Mouse (Mus musculus) heart, embryonic 10.5 days (tissue): ENCODE measurements around the gene Parvb. TPM values are rescaled to one million over a fixed set of nuclear protein-coding genes. Genes with fewer than 3 reads are reported as not detected.

Experiments
- DNase-seq: peaks from one replicate; pipeline ENCODE4 v3.0.0-alpha.2; 2017; ENCODE audit warnings: low spot score
- H3K27ac ChIP-seq: fragments of 300-500 bp; sonication (generic); 2 replicates; pipeline ENCODE4 v1.5.1; 2016; ENCODE audit warnings: mild to moderate bottlenecking
- H3K27me3 ChIP-seq: fragments of 300-500 bp; sonication (generic); 2 replicates; pipeline ENCODE4 v1.6.1; 2016; ENCODE audit warnings: mild to moderate bottlenecking; ENCODE audit not compliant: poor library complexity, insufficient read depth, severe bottlenecking
- H3K36me3 ChIP-seq: fragments of 300-500 bp; sonication (generic); 2 replicates; pipeline ENCODE4 v1.6.1; 2016; ENCODE audit warnings: mild to moderate bottlenecking, moderate library complexity
- H3K4me1 ChIP-seq: fragments of 300-500 bp; sonication (generic); 2 replicates; pipeline ENCODE4 v1.6.1; 2016; ENCODE audit warnings: mild to moderate bottlenecking
- H3K4me3 ChIP-seq: fragments of 300-500 bp; sonication (generic); 2 replicates; pipeline ENCODE4 v1.5.1; 2016; ENCODE audit warnings: mild to moderate bottlenecking, moderate library complexity
- H3K9me3 ChIP-seq: fragments of 300-500 bp; sonication (generic); 2 replicates; pipeline ENCODE4 v1.6.1; 2016; ENCODE audit warnings: mild to moderate bottlenecking, moderate library complexity
- WGBS: fragments of 180-500 bp; shearing (Covaris S2); methylation state at CpG from one replicate; pipeline ENCODE4 v1.1.7; 2016; 5-methylcytosine and 5-hydroxymethylcytosine counted together
- polyA plus RNA-seq: library from polyadenylated mRNA; unstranded; fragments of >200 nt; fragmentation: Nextera tagmentation; extraction: Ambion mirVana; gene quantifications from 2 replicates; pipeline ENCODE4 v1.2.1, GENCODE M21; 2016

Parvb gene
- polyA plus RNA-seq, 1 experiment from 2014 or later, result 17.6 TPM

- Histone ChIP-seq H3K27ac (no peak overlapping the region), H3K27me3 (no peaks in the 10 kb centered on the region), H3K4me3 (no peak overlapping the region), H3K4me1 (peaks cover 35% of the 10 kb centered on the region), H3K9me3 (no peaks in the 10 kb centered on the region), H3K36me3 (peaks cover 18% of the 10 kb centered on the region; the same call in 1 of the 2 replicates)
- 92% methylated on average over 3 of the region's 3 CpGs for WGBS
- no peak for DNase-seq
Measured at GRCm38 (mm10) chr15:84247309-84247708, 15.5 kb downstream of the Parvb start.

- Histone ChIP-seq H3K4me1 (peaks cover 67% of the 10 kb centered on the region), H3K27ac (peak overlapping the region; percentile 88), H3K9me3 (no peaks in the 10 kb centered on the region), H3K4me3 (no peak overlapping the region), H3K27me3 (no peaks in the 10 kb centered on the region), H3K36me3 (peaks cover 5% of the 10 kb centered on the region; the same call in 1 of the 2 replicates)
- 50% methylated on average over 13 of the region's 13 CpGs for WGBS
- peak; percentile 85 for DNase-seq
Measured at GRCm38 (mm10) chr15:84251227-84251626, 19.4 kb downstream of the Parvb start.

GRCm38 (mm10) chr15:84252645-84253044, 20.8 kb downstream of the Parvb start:
- Histone ChIP-seq H3K4me1 (peaks cover 81% of the 10 kb centered on the region), H3K4me3 (no peak overlapping the region), H3K9me3 (no peaks in the 10 kb centered on the region), H3K27me3 (no peaks in the 10 kb centered on the region), H3K36me3 (no peaks in the 10 kb centered on the region), H3K27ac (peak overlapping the region; percentile 84)
- no peak for DNase-seq
- 87% methylated on average over 7 of the region's 7 CpGs for WGBS

- Histone ChIP-seq H3K9me3 (no peaks in the 10 kb centered on the region), H3K36me3 (no peaks in the 10 kb centered on the region), H3K27me3 (no peaks in the 10 kb centered on the region), H3K4me1 (peaks cover 88% of the 10 kb centered on the region), H3K27ac (peak overlapping the region; percentile 84), H3K4me3 (no peak overlapping the region)
- 34% methylated on average over 11 of the region's 11 CpGs for WGBS
- peak; percentile 92 for DNase-seq
Measured at GRCm38 (mm10) chr15:84253757-84254156, 21.9 kb downstream of the Parvb start.

GRCm38 (mm10) chr15:84254387-84254786, 22.5 kb downstream of the Parvb start:
- Histone ChIP-seq H3K4me1 (peaks cover 89% of the 10 kb centered on the region), H3K36me3 (no peaks in the 10 kb centered on the region), H3K27me3 (no peaks in the 10 kb centered on the region), H3K27ac (peak overlapping the region; percentile 84), H3K9me3 (no peaks in the 10 kb centered on the region), H3K4me3 (no peak overlapping the region)
- 59% methylated on average over 8 of the region's 8 CpGs for WGBS
- no peak for DNase-seq

- Histone ChIP-seq H3K27me3 (no peaks in the 10 kb centered on the region), H3K4me3 (no peak overlapping the region), H3K27ac (peak overlapping the region; percentile 84), H3K36me3 (peaks cover 4% of the 10 kb centered on the region; the same call in 1 of the 2 replicates), H3K4me1 (peaks cover 90% of the 10 kb centered on the region), H3K9me3 (no peaks in the 10 kb centered on the region)
- WGBS, result 72% methylated on average over 12 of the region's 12 CpGs
- DNase-seq, result no peak
Measured at GRCm38 (mm10) chr15:84256254-84256850, 24.5 kb downstream of the Parvb start.

- peaks cover 85% of the 10 kb centered on the region for H3K4me1 ChIP-seq
- 42% methylated on average over 5 of the region's 5 CpGs for WGBS
- DNase-seq, result no peak
- H3K36me3 ChIP-seq, result peaks cover 5% of the 10 kb centered on the region; the same call in 1 of the 2 replicates
- no peaks in the 10 kb centered on the region for H3K27me3 ChIP-seq
- no peak overlapping the region for H3K4me3 ChIP-seq
- peak overlapping the region; percentile 84 for H3K27ac ChIP-seq
- H3K9me3 ChIP-seq, result no peaks in the 10 kb centered on the region
Measured at GRCm38 (mm10) chr15:84256864-84257263, 25.0 kb downstream of the Parvb start.

- Histone ChIP-seq H3K27ac (peak overlapping the region; percentile 56), H3K9me3 (no peaks in the 10 kb centered on the region), H3K4me3 (no peak overlapping the region), H3K4me1 (peaks cover 81% of the 10 kb centered on the region), H3K27me3 (no peaks in the 10 kb centered on the region), H3K36me3 (peaks cover 5% of the 10 kb centered on the region; the same call in 1 of the 2 replicates)
- no peak for DNase-seq
- WGBS, result 70% methylated on average over 9 of the region's 9 CpGs
Measured at GRCm38 (mm10) chr15:84258602-84259355, 26.9 kb downstream of the Parvb start.

GRCm38 (mm10) chr15:84260123-84260822, 28.4 kb downstream of the Parvb start:
- H3K4me1 ChIP-seq, result peaks cover 75% of the 10 kb centered on the region
- no peaks in the 10 kb centered on the region for H3K9me3 ChIP-seq
- H3K27me3 ChIP-seq, result no peaks in the 10 kb centered on the region
- WGBS, result 36% methylated on average over 22 of the region's 22 CpGs
- peaks cover 8% of the 10 kb centered on the region for H3K36me3 ChIP-seq
- H3K4me3 ChIP-seq, result no peak overlapping the region
- peak; percentile 86 for DNase-seq
- H3K27ac ChIP-seq, result peak overlapping the region; percentile 38; the same call in 1 of the 2 replicates

- H3K4me3 ChIP-seq, result no peak overlapping the region
- DNase-seq, result no peak
- H3K9me3 ChIP-seq, result no peaks in the 10 kb centered on the region
- H3K27ac ChIP-seq, result no peak overlapping the region
- no peaks in the 10 kb centered on the region for H3K27me3 ChIP-seq
- H3K36me3 ChIP-seq, result peaks cover 13% of the 10 kb centered on the region
- 91% methylated on average over 6 of the region's 6 CpGs for WGBS
- peaks cover 71% of the 10 kb centered on the region for H3K4me1 ChIP-seq
Measured at GRCm38 (mm10) chr15:84262630-84263029, 30.8 kb downstream of the Parvb start.

- no peak for DNase-seq
- 54% methylated on average over 2 of the region's 2 CpGs for WGBS
- H3K4me1 ChIP-seq, result peaks cover 66% of the 10 kb centered on the region
- no peaks in the 10 kb centered on the region for H3K27me3 ChIP-seq
- H3K4me3 ChIP-seq, result no peak overlapping the region
- H3K9me3 ChIP-seq, result no peaks in the 10 kb centered on the region
- no peak overlapping the region for H3K27ac ChIP-seq
- peaks cover 13% of the 10 kb centered on the region for H3K36me3 ChIP-seq
Measured at GRCm38 (mm10) chr15:84263573-84263972, 31.7 kb downstream of the Parvb start.

GRCm38 (mm10) chr15:84265141-84265540, 33.3 kb downstream of the Parvb start:
- H3K9me3 ChIP-seq, result no peaks in the 10 kb centered on the region
- H3K4me1 ChIP-seq, result peaks cover 64% of the 10 kb centered on the region
- H3K4me3 ChIP-seq, result no peak overlapping the region
- peak overlapping the region; percentile 82 for H3K27ac ChIP-seq
- peaks cover 13% of the 10 kb centered on the region for H3K36me3 ChIP-seq
- 75% methylated on average over 11 of the region's 11 CpGs for WGBS
- H3K27me3 ChIP-seq, result no peaks in the 10 kb centered on the region
- no peak for DNase-seq

- Histone ChIP-seq H3K4me1 (peaks cover 66% of the 10 kb centered on the region), H3K4me3 (no peak overlapping the region), H3K27me3 (no peaks in the 10 kb centered on the region), H3K27ac (peak overlapping the region; percentile 82), H3K36me3 (peaks cover 12% of the 10 kb centered on the region), H3K9me3 (no peaks in the 10 kb centered on the region)
- no peak for DNase-seq
- WGBS, result 41% methylated on average over 4 of the region's 4 CpGs
Measured at GRCm38 (mm10) chr15:84266290-84266689, 34.4 kb downstream of the Parvb start.
